In the genomic region with DNA sequence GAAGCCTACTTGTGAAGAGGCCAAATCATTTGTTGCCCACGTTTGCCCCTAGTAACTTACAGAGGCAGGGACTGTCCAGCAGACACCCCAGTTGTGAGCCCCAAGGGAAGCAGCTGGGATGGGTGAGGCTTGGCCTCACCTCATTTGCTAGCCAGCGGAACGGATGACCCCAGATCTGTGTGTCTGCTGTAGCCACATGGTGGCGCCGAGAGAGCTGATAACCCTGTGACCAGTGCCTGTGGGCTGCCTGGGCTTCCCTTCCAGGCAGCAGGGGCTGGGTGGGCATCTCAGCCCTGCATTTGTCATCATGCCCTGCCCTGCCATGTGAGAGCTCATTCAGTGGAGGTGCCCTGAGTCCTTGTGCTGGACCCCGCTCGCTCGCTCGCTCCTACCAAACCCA, we compare ENCODE assay signal across 10 mouse cellular contexts. TPM values are rescaled to one million over a fixed set of nuclear protein-coding genes. Genes with fewer than 3 reads are reported as not detected.
A peak's percentile ranks its signal among the peaks of the same experiment; 100 is the strongest.
DNase-seq lines count a peak whose midpoint lies in the region; ATAC-seq and TF ChIP-seq lines count a peak whose summit lies in the region.
"Had no signal": no experiment of that assay in that cellular context is flagged by ENCODE, and none has a peak within 500 bp of the region (broad histone marks: within the 10 kb centered on the region; RNA-seq: fewer than 3 reads in every experiment).

No protein-coding gene starts in this region.

- H3K4me1 ChIP-seq in liver, embryonic 14.5 days (replicated peaks; ENCODE audit: control insufficient read depth in 2 of 2, insufficient read depth in 2 of 2, low read length in 1 of 2): no peaks in the 10 kb centered on the region
- no peaks in the 10 kb centered on the region for H3K4me1 ChIP-seq in liver, embryonic 11.5 days (replicated peaks; ENCODE audit: control insufficient read depth, insufficient read depth, low read length)
- peaks cover 2% of the 10 kb centered on the region in 2 experiments; a peak in 1 of 4 replicates for H3K4me1 ChIP-seq in MEL (ENCODE audit: control insufficient read depth in 1 of 2, insufficient read depth in 2 of 2, low read length in 2 of 2)
- H3K4me1 ChIP-seq in cerebellum, adult 2 months (ENCODE audit: control insufficient read depth, insufficient read depth, low read length): peaks cover 21% of the 10 kb centered on the region

- H3K27me3 ChIP-seq in liver, embryonic 14.5 days (ENCODE audit: control insufficient read depth, insufficient read depth, low read length): no peaks in the 10 kb centered on the region
- no peaks in the 10 kb centered on the region for H3K27me3 ChIP-seq in liver, embryonic 11.5 days (replicated peaks; ENCODE audit: control insufficient read depth, insufficient read depth, low read length)
- no peaks in the 10 kb centered on the region for H3K27me3 ChIP-seq in MEL (ENCODE audit: control insufficient read depth in 1 of 2, insufficient read depth in 2 of 2, low read length in 2 of 2)
- H3K27me3 ChIP-seq in cerebellum, adult 2 months (ENCODE audit: control insufficient read depth, insufficient read depth, low read length): no peaks in the 10 kb centered on the region; the same call in 1 of the 2 replicates

- WGBS in liver, embryonic 14.5 days (ENCODE audit: insufficient replicate concordance): 60% methylated on average over 9 of the region's 9 CpGs
- WGBS in liver, embryonic 11.5 days: 60% methylated on average over 9 of the region's 9 CpGs
- WGBS in cerebellum, adult 2 months: 66% methylated on average over 9 of the region's 9 CpGs

- ATAC-seq in liver, embryonic 14.5 days (ENCODE audit: insufficient read depth): no peak
- ATAC-seq in liver, embryonic 11.5 days (replicated peaks; ENCODE audit: low FRiP score): no peak
- no peak for ATAC-seq in megakaryocyte-erythroid progenitor cell, adult 5-6 weeks (replicated peaks; ENCODE audit: low FRiP score, low TSS enrichment, poor library complexity, severe bottlenecking)

- TF ChIP-seq RAD21 in MEL (IDR thresholded peaks at IDR 0.05; ENCODE audit: low read depth, low read length): peak; percentile 27

- H3K9ac ChIP-seq in liver, embryonic 14.5 days (replicated peaks): no peak overlapping the region
- H3K9ac ChIP-seq in liver, embryonic 11.5 days (ENCODE audit: low read depth, low read length): no peak overlapping the region
- H3K9ac ChIP-seq in MEL (ENCODE audit: control insufficient read depth, low read depth, low read length, poor library complexity, severe bottlenecking): no peak overlapping the region
- H3K9ac ChIP-seq: limb, embryonic 12.5 days had no signal

- H3K4me3 ChIP-seq in liver, embryonic 14.5 days (ENCODE audit: insufficient read depth in 1 of 2, low read depth in 2 of 2, low read length in 2 of 2): no peak overlapping the region
- H3K4me3 ChIP-seq in liver, embryonic 11.5 days (ENCODE audit: low read depth, low read length): no peak overlapping the region
- H3K4me3 ChIP-seq in MEL (ENCODE audit: control insufficient read depth in 1 of 2, insufficient read depth in 1 of 2, low read depth in 2 of 2, low read length in 2 of 2): no peak overlapping the region
- H3K4me3 ChIP-seq in cerebellum, adult 2 months (replicated peaks; ENCODE audit: insufficient read depth, low read depth, low read length): no peak overlapping the region
- H3K4me3 ChIP-seq: limb, embryonic 12.5 days had no signal

- no peaks in the 10 kb centered on the region for H3K36me3 ChIP-seq in liver, embryonic 14.5 days (replicated peaks; ENCODE audit: control insufficient read depth, insufficient read depth, low read depth)
- H3K36me3 ChIP-seq in liver, embryonic 11.5 days (ENCODE audit: control insufficient read depth, insufficient read depth, low read length): no peaks in the 10 kb centered on the region
- H3K36me3 ChIP-seq in MEL (ENCODE audit: control insufficient read depth in 1 of 2, insufficient read depth in 2 of 2, low read length in 2 of 2): no peaks in the 10 kb centered on the region

- H3K9me3 ChIP-seq in liver, embryonic 14.5 days (ENCODE audit: control insufficient read depth, low read length): no peaks in the 10 kb centered on the region
- no peaks in the 10 kb centered on the region for H3K9me3 ChIP-seq in liver, embryonic 11.5 days (ENCODE audit: control insufficient read depth, low read length)
- H3K9me3 ChIP-seq in MEL (replicated peaks; ENCODE audit: insufficient read depth, low read length): no peaks in the 10 kb centered on the region
- H3K9me3 ChIP-seq: limb, embryonic 12.5 days had no signal

- TF ChIP-seq CTCF in liver, embryonic 14.5 days (IDR thresholded peaks at IDR 0.05; ENCODE audit: low read depth): peak; percentile 36
- peak in 2 of 3 experiments; percentile 36 to 51; a peak in 4 of 6 replicates for TF ChIP-seq CTCF in MEL (IDR thresholded peaks at IDR 0.05 in 2 of 3, conservative IDR thresholded peaks at IDR 0.05 in 1 of 3; ENCODE audit: control insufficient read depth in 1 of 3, insufficient read depth in 1 of 3, low read depth in 2 of 3, low read length in 3 of 3, poor library complexity in 1 of 3, severe bottlenecking in 1 of 3)
- peak; percentile 37; the same call in 1 of the 2 replicates for TF ChIP-seq CTCF in cerebellum, adult 2 months (IDR thresholded peaks at IDR 0.05; ENCODE audit: borderline replicate concordance, insufficient read depth, low read depth, low read length)

- no peak for TF ChIP-seq POLR2A in MEL (IDR thresholded peaks at IDR 0.05; ENCODE audit: control insufficient read depth in 1 of 2, insufficient read depth in 1 of 2, low read depth in 1 of 2, low read length in 2 of 2, poor library complexity in 1 of 2)
- no peak for TF ChIP-seq POLR2A in cerebellum, adult 2 months (IDR thresholded peaks at IDR 0.05; ENCODE audit: borderline replicate concordance, insufficient read depth, low read length)

- no peak for DNase-seq in liver, embryonic 14.5 days (ENCODE audit: low read depth in 3 of 3, low spot score in 3 of 3)
- no peak for DNase-seq in liver, embryonic 11.5 days (ENCODE audit: low spot score)
- no peak for DNase-seq in MEL (ENCODE audit: low read depth, low spot score)
- no peak for DNase-seq in cerebellum, adult 2 months
- DNase-seq in retina, embryonic 14.5 days (ENCODE audit: low spot score): peak; percentile 66
- no peak for DNase-seq in frontal cortex, postnatal 36 days (ENCODE audit: low spot score in 2 of 2)
- DNase-seq: heart, postnatal 36 days; lung, postnatal 4 days had no signal

- no peak overlapping the region for H3K4me2 ChIP-seq in liver, embryonic 14.5 days (ENCODE audit: low read depth)
- H3K4me2 ChIP-seq in liver, embryonic 11.5 days: no peak overlapping the region
- H3K4me2 ChIP-seq: limb, embryonic 12.5 days had no signal

- no peak overlapping the region for H3K27ac ChIP-seq in liver, embryonic 14.5 days
- H3K27ac ChIP-seq in liver, embryonic 11.5 days (ENCODE audit: low read depth, low read length): no peak overlapping the region
- no peak overlapping the region for H3K27ac ChIP-seq in MEL (ENCODE audit: control insufficient read depth, low read depth, low read length)
- no peak overlapping the region for H3K27ac ChIP-seq in cerebellum, adult 2 months (ENCODE audit: insufficient read depth, low read length)
- H3K27ac ChIP-seq: limb, embryonic 12.5 days had no signal

- no peak for TF ChIP-seq EP300 in liver, embryonic 14.5 days (IDR thresholded peaks at IDR 0.05; ENCODE audit: low read depth)
- no peak for TF ChIP-seq EP300 in MEL (IDR thresholded peaks at IDR 0.05; ENCODE audit: low read depth in 1 of 2, low read length in 2 of 2)

- no peaks in the 10 kb centered on the region for H3K79me2 ChIP-seq in MEL (ENCODE audit: control insufficient read depth, insufficient read depth, low read length, poor library complexity)

TF ChIP-seq in MEL, 35 proteins besides CTCF, POLR2A, EP300 and RAD21:
- TF ChIP-seq UBTF (IDR thresholded peaks at IDR 0.05; ENCODE audit: borderline replicate concordance, insufficient read depth, low read depth, low read length): no peak
- peak; percentile 44; the same call in 1 of the 2 replicates for TF ChIP-seq SMC3 (IDR thresholded peaks at IDR 0.05; ENCODE audit: low read depth, low read length)

RNA-seq across cellular contexts. Expression of gene Begain, which starts 44.2 kb away (rescaled TPM):
- 1.4 and 1.5 TPM in 2 replicates for polyA plus RNA-seq in liver, embryonic 14.5 days (2012; rRNA removed)
- 0.73 and 0.88 TPM in 2 replicates for polyA plus RNA-seq in liver, embryonic 14.5 days (2014; fragmentation: Nextera tagmentation; extraction: Ambion mirVana)
- polyA plus RNA-seq in liver, embryonic 11.5 days (2014; fragmentation: Nextera tagmentation; extraction: Ambion mirVana): 2.2 and 3.2 TPM in 2 replicates
- not detected in 2 replicates for total RNA-seq in MEL (2012; rRNA removed)
- polyA plus RNA-seq in MEL (2012; ENCODE audit: insufficient read depth in 1 of 2, insufficient read length in 2 of 2, low read depth in 1 of 2, low replicate concordance in 2 of 2, missing spikeins in 1 of 2): not detected
- 64.5 and 76.4 TPM in 2 replicates for polyA plus RNA-seq in cerebellum, adult 2 months (2012; rRNA removed)
- not detected in 2 replicates for total RNA-seq in megakaryocyte-erythroid progenitor cell, adult 5-6 weeks (2014; fragmentation: Nextera tagmentation)
- total RNA-seq in megakaryocyte-erythroid progenitor cell, adult 5-6 weeks (2017): 0.11 TPM in 1 of 2 replicates, not detected in the other

Comparison
In these comparisons a context has a peak if more than half of its experiments do, and no peak if none do; other contexts are left out.
1. RNA of gene Begain, which starts 44.2 kb away (polyA plus RNA-seq): 64.5 to 76.4 TPM in cerebellum, adult 2 months; 2.2 to 3.2 TPM in liver, embryonic 11.5 days, 0.73 to 1.5 TPM in liver, embryonic 14.5 days and not detected in MEL; every median in the first group is over 10 times any median in the second.
2. Peak in every context shown above with its lines, with median percentiles within 50 percentile points of each other: CTCF ChIP-seq.